In the genomic region with DNA sequence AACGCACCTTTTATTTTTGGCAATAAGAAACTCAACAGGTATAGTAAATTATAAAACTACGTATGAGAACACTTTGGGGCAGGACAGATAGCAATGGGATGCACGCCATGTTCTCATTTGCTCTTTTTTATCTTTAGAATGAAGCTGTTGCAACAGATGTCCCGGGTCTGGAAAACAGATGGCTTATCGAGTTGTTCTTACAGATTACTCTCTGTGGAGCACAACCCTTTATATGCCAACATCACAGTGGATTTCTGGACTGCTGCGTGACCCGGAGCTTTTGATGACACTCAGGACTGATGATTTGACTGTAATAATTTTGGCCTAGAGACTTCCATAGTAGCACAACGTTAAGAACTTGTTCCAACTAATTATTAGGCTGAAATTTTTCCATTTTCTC, we compare ENCODE assay signal across 18 mouse cellular contexts. TPM values are rescaled to one million over a fixed set of nuclear protein-coding genes. Genes with fewer than 3 reads are reported as not detected.
DNase-seq lines count a peak whose midpoint lies in the region; ATAC-seq and TF ChIP-seq lines count a peak whose summit lies in the region.
"Had no signal": no experiment of that assay in that cellular context is flagged by ENCODE, and none has a peak within 500 bp of the region (broad histone marks: within the 10 kb centered on the region; RNA-seq: fewer than 3 reads in every experiment).

No protein-coding gene starts in this region.

- TF ChIP-seq POLR2A in limb, embryonic 14.5 days (IDR thresholded peaks at IDR 0.05; ENCODE audit: borderline replicate concordance, extremely low read depth, insufficient read depth, insufficient read length) = no peak

- H3K27ac ChIP-seq in limb, embryonic 14.5 days (replicated peaks; ENCODE audit: low read depth, low read length) = no peak overlapping the region
- H3K27ac ChIP-seq in limb, embryonic 10.5 days = no peak overlapping the region
- H3K27ac ChIP-seq: forebrain, embryonic 13.5 days; heart, embryonic 10.5 days; limb, embryonic 13.5 days; liver, embryonic 15.5 days; macrophage; midbrain, embryonic 10.5 days; neural tube, embryonic 12.5 days had no signal

- H3K9me3 ChIP-seq in limb, embryonic 14.5 days (ENCODE audit: control insufficient read depth, low read length) = no peaks in the 10 kb centered on the region
- H3K9me3 ChIP-seq in limb, embryonic 10.5 days (replicated peaks) = no peaks in the 10 kb centered on the region
- H3K9me3 ChIP-seq: forebrain, embryonic 13.5 days; heart, embryonic 10.5 days; limb, embryonic 13.5 days; liver, embryonic 15.5 days; midbrain, embryonic 10.5 days; neural tube, embryonic 12.5 days had no signal

- peaks cover 46% of the 10 kb centered on the region for H3K36me3 ChIP-seq in limb, embryonic 14.5 days (ENCODE audit: control insufficient read depth, insufficient read depth, low read length)
- H3K36me3 ChIP-seq in limb, embryonic 10.5 days = peaks cover 24% of the 10 kb centered on the region
- H3K36me3 ChIP-seq: liver, embryonic 15.5 days had no signal

- H3K4me3 ChIP-seq in limb, embryonic 14.5 days (replicated peaks; ENCODE audit: low read length) = no peak overlapping the region
- no peak overlapping the region for H3K4me3 ChIP-seq in limb, embryonic 10.5 days
- H3K4me3 ChIP-seq: forebrain, embryonic 13.5 days; heart, embryonic 10.5 days; limb, embryonic 13.5 days; liver, embryonic 15.5 days; midbrain, embryonic 10.5 days; neural tube, embryonic 12.5 days had no signal

- H3K4me1 ChIP-seq in limb, embryonic 14.5 days (ENCODE audit: control insufficient read depth, insufficient read depth, low read length) = no peaks in the 10 kb centered on the region
- H3K4me1 ChIP-seq in limb, embryonic 10.5 days = peaks cover 8% of the 10 kb centered on the region
- H3K4me1 ChIP-seq: forebrain, embryonic 13.5 days; liver, embryonic 15.5 days; midbrain, embryonic 10.5 days had no signal

- ATAC-seq in limb, embryonic 14.5 days (ENCODE audit: low FRiP score, low read depth) = no peak
- ATAC-seq: forebrain, embryonic 13.5 days had no signal

- H3K27me3 ChIP-seq in limb, embryonic 14.5 days (ENCODE audit: control insufficient read depth, insufficient read depth, low read length) = no peaks in the 10 kb centered on the region
- no peaks in the 10 kb centered on the region for H3K27me3 ChIP-seq in limb, embryonic 10.5 days (ENCODE audit: low read depth, poor library complexity, severe bottlenecking)
- H3K27me3 ChIP-seq: forebrain, embryonic 13.5 days; limb, embryonic 13.5 days; neural tube, embryonic 12.5 days had no signal

- 82% methylated on average over 8 of the region's 8 CpGs for WGBS in limb, embryonic 14.5 days
- WGBS in limb, embryonic 10.5 days = 92% methylated on average over 8 of the region's 8 CpGs

- H3K4me2 ChIP-seq in limb, embryonic 14.5 days (replicated peaks; ENCODE audit: low read depth, low read length, severe bottlenecking) = no peak overlapping the region
- H3K4me2 ChIP-seq: forebrain, embryonic 13.5 days; limb, embryonic 13.5 days; liver, embryonic 15.5 days; neural tube, embryonic 12.5 days had no signal

- no peak overlapping the region for H3K9ac ChIP-seq in limb, embryonic 14.5 days (ENCODE audit: low read depth, low read length, severe bottlenecking)
- H3K9ac ChIP-seq: forebrain, embryonic 13.5 days; limb, embryonic 13.5 days; liver, embryonic 15.5 days; neural tube, embryonic 12.5 days had no signal

- peak; percentile 40 for DNase-seq in limb, embryonic 14.5 days (ENCODE audit: low spot score)
- no peak for DNase-seq in limb, embryonic 10.5 days (ENCODE audit: low spot score)
- peak; percentile 61 to 67 for DNase-seq in right cerebral cortex, postnatal 10 days (ENCODE audit: low spot score in 2 of 2)
- DNase-seq in right cerebral cortex, postnatal 4 days = no peak
- DNase-seq in layer of hippocampus, adult 8-10 months (ENCODE audit: low spot score in 2 of 2) = peak; percentile 75 to 85
- peak; percentile 25 to 26 for DNase-seq in left cerebral cortex, postnatal 36 days (ENCODE audit: low spot score in 2 of 2)
- no peak for DNase-seq in gastrocnemius, postnatal 36 days
- DNase-seq in neural tube, embryonic 10.5 days (ENCODE audit: extremely low spot score, low spot score) = no peak
- DNase-seq: cerebellum, adult 9-10 months; kidney, adult 11 months had no signal

- intact Hi-C loops in left cerebral cortex, postnatal 36 days (cut with DNase I) = no loop called here
- intact Hi-C loops in gastrocnemius, postnatal 36 days (cut with DNase I) = no loop called here

RNA-seq across cellular contexts. Expression of a gene that starts 25.7 kb away (rescaled TPM):
- 17.7 and 18.7 TPM in 2 replicates for polyA plus RNA-seq in limb, embryonic 14.5 days (2012; rRNA removed)
- 30.9 and 34.3 TPM in 2 replicates for polyA plus RNA-seq in limb, embryonic 14.5 days (2014; fragmentation: Nextera tagmentation; extraction: Ambion mirVana)
- polyA plus RNA-seq in limb, embryonic 10.5 days (2016; fragmentation: Nextera tagmentation; extraction: Ambion mirVana) = 19.2 and 23.0 TPM in 2 replicates
- total RNA-seq in layer of hippocampus, adult 8-10 months (2022) = 10 to 100 TPM; 31.4 to 39.8 (median 34.5) TPM
- 10 to 100 TPM; 19.9 to 22.9 TPM for total RNA-seq in left cerebral cortex, postnatal 36 days (2021)
- 1 to 10 TPM; 3.8 to 4.4 TPM for total RNA-seq in gastrocnemius, postnatal 36 days (2021)

RNA-seq across cellular contexts. Expression of a gene that starts 32.4 kb away (rescaled TPM):
- 12.6 and 18.1 TPM in 2 replicates for polyA plus RNA-seq in limb, embryonic 14.5 days (2012; rRNA removed)
- polyA plus RNA-seq in limb, embryonic 14.5 days (2014; fragmentation: Nextera tagmentation; extraction: Ambion mirVana) = 41.0 and 46.6 TPM in 2 replicates
- polyA plus RNA-seq in limb, embryonic 10.5 days (2016; fragmentation: Nextera tagmentation; extraction: Ambion mirVana) = 1.8 and 3.4 TPM in 2 replicates
- 1 to 10 TPM; 3.1 to 5.1 (median 3.7) TPM for total RNA-seq in layer of hippocampus, adult 8-10 months (2022)
- total RNA-seq in left cerebral cortex, postnatal 36 days (2021) = 1 to 10 TPM in 1 of 2 experiments, under 1 TPM in 1; 0.86 to 1.7 TPM
- not detected for total RNA-seq in gastrocnemius, postnatal 36 days (2021)
- total RNA-seq: gastrocnemius, adult 18-20 months had no signal
- polyA plus RNA-seq: forebrain, embryonic 13.5 days; macrophage had no signal

RNA-seq across cellular contexts. Expression of a gene that starts 54.7 kb away (rescaled TPM):
- 15.0 and 15.3 TPM in 2 replicates for polyA plus RNA-seq in limb, embryonic 14.5 days (2012; rRNA removed)
- polyA plus RNA-seq in limb, embryonic 14.5 days (2014; fragmentation: Nextera tagmentation; extraction: Ambion mirVana) = 18.1 and 20.3 TPM in 2 replicates
- 6.3 and 6.7 TPM in 2 replicates for polyA plus RNA-seq in limb, embryonic 10.5 days (2016; fragmentation: Nextera tagmentation; extraction: Ambion mirVana)
- total RNA-seq in layer of hippocampus, adult 8-10 months (2022) = 10 to 100 TPM; 19.7 to 21.7 (median 20.6) TPM
- 10 to 100 TPM; 15.9 to 21.5 TPM for total RNA-seq in left cerebral cortex, postnatal 36 days (2021)
- total RNA-seq in gastrocnemius, postnatal 36 days (2021) = 10 to 100 TPM; 12.3 to 12.4 TPM

Comparison
In these comparisons a context has a peak if more than half of its experiments do, and no peak if none do; other contexts are left out.
1. DNase-seq: peak in limb, embryonic 14.5 days (single experiment), right cerebral cortex, postnatal 10 days (2 of 2), layer of hippocampus, adult 8-10 months (2 of 2) and left cerebral cortex, postnatal 36 days (2 of 2); none in limb, embryonic 10.5 days (single experiment), right cerebral cortex, postnatal 4 days (single experiment), gastrocnemius, postnatal 36 days (0 of 2) and neural tube, embryonic 10.5 days (single experiment).